In genomic region chr4:46639866-46640265, GRCm38 (mm10) we compare ENCODE assay signal across 19 mouse cellular contexts. TPM values are rescaled to one million over a fixed set of nuclear protein-coding genes. Genes with fewer than 3 reads are reported as not detected.
DNase-seq lines count a peak whose midpoint lies in the region; ATAC-seq lines count a peak whose summit lies in the region.
"Had no signal": no experiment of that assay in that cellular context is flagged by ENCODE, and none has a peak within 500 bp of the region (broad histone marks: within the 10 kb centered on the region; RNA-seq: fewer than 3 reads in every experiment).

No protein-coding gene starts in this region.

- H3K27ac ChIP-seq in midbrain, embryonic 11.5 days (ENCODE audit: low read depth, low read length): no peak overlapping the region
- no peak overlapping the region for H3K27ac ChIP-seq in midbrain, embryonic 16.5 days (ENCODE audit: low read length)
- no peak overlapping the region for H3K27ac ChIP-seq in limb, embryonic 10.5 days
- no peak overlapping the region for H3K27ac ChIP-seq in heart, embryonic 11.5 days (ENCODE audit: low read depth, low read length)
- H3K27ac ChIP-seq: forebrain, embryonic 10.5 days; heart, embryonic 10.5 days; hindbrain, embryonic 13.5 days; macrophage; midbrain, embryonic 12.5 days had no signal

- no peaks in the 10 kb centered on the region for H3K9me3 ChIP-seq in midbrain, embryonic 11.5 days (ENCODE audit: control insufficient read depth, low read length)
- no peaks in the 10 kb centered on the region for H3K9me3 ChIP-seq in midbrain, embryonic 16.5 days (replicated peaks; ENCODE audit: control insufficient read depth, low read length, poor library complexity, severe bottlenecking)
- H3K9me3 ChIP-seq in limb, embryonic 10.5 days (replicated peaks): no peaks in the 10 kb centered on the region
- no peaks in the 10 kb centered on the region for H3K9me3 ChIP-seq in heart, embryonic 11.5 days (replicated peaks; ENCODE audit: control insufficient read depth, low read length)
- H3K9me3 ChIP-seq: forebrain, embryonic 10.5 days; heart, embryonic 10.5 days; hindbrain, embryonic 13.5 days; midbrain, embryonic 12.5 days had no signal

- DNase-seq in adrenal gland, adult (ENCODE audit: inconsistent age in 2 of 2, low spot score in 1 of 2): peak; percentile 76 to 85
- no peak for DNase-seq in adrenal gland, adult 18-20 months (ENCODE audit: low spot score in 2 of 2)
- peak; percentile 31 for DNase-seq in midbrain, embryonic 11.5 days (ENCODE audit: low spot score, missing footprints)
- DNase-seq in adrenal gland, postnatal 36 days: peak; percentile 63 to 72
- no peak for DNase-seq in limb, embryonic 10.5 days (ENCODE audit: low spot score)
- DNase-seq: cerebellum, adult 9-10 months; gastrocnemius, postnatal 36 days; heart, postnatal 14 days; layer of hippocampus, postnatal 36 days; right cerebral cortex, postnatal 4 days; thymus, postnatal 4 days had no signal

- WGBS in midbrain, embryonic 11.5 days: 88% methylated on average over 8 of the region's 8 CpGs
- 86% methylated on average over 8 of the region's 8 CpGs for WGBS in midbrain, embryonic 16.5 days
- 88% methylated on average over 8 of the region's 8 CpGs for WGBS in limb, embryonic 10.5 days
- 68% methylated on average over 8 of the region's 8 CpGs for WGBS in heart, embryonic 11.5 days (ENCODE audit: insufficient replicate concordance)

- no peaks in the 10 kb centered on the region for H3K27me3 ChIP-seq in midbrain, embryonic 11.5 days (ENCODE audit: control insufficient read depth, insufficient read depth, low read length)
- no peaks in the 10 kb centered on the region for H3K27me3 ChIP-seq in midbrain, embryonic 16.5 days (ENCODE audit: control insufficient read depth, insufficient read depth, low read depth, low read length)
- H3K27me3 ChIP-seq in limb, embryonic 10.5 days (ENCODE audit: low read depth, poor library complexity, severe bottlenecking): no peaks in the 10 kb centered on the region
- no peaks in the 10 kb centered on the region; the same call in 1 of the 2 replicates for H3K27me3 ChIP-seq in heart, embryonic 11.5 days (ENCODE audit: control insufficient read depth, insufficient read depth, low read length)
- H3K27me3 ChIP-seq: hindbrain, embryonic 13.5 days; midbrain, embryonic 12.5 days had no signal

- ATAC-seq in midbrain, embryonic 11.5 days (ENCODE audit: low FRiP score): no peak
- no peak for ATAC-seq in midbrain, embryonic 16.5 days
- no peak for ATAC-seq in granulocyte monocyte progenitor cell, adult 5-6 weeks (replicated peaks; ENCODE audit: poor library complexity, severe bottlenecking)
- no peak for ATAC-seq in heart, embryonic 11.5 days (replicated peaks; ENCODE audit: insufficient number of reproducible peaks, low FRiP score, low TSS enrichment)

- H3K4me3 ChIP-seq in midbrain, embryonic 11.5 days (ENCODE audit: low read depth, low read length): no peak overlapping the region
- no peak overlapping the region for H3K4me3 ChIP-seq in midbrain, embryonic 16.5 days (ENCODE audit: low read depth, low read length)
- no peak overlapping the region for H3K4me3 ChIP-seq in limb, embryonic 10.5 days
- no peak overlapping the region for H3K4me3 ChIP-seq in heart, embryonic 11.5 days (ENCODE audit: low read depth, low read length)
- H3K4me3 ChIP-seq: forebrain, embryonic 10.5 days; heart, embryonic 10.5 days; hindbrain, embryonic 13.5 days; midbrain, embryonic 12.5 days had no signal

- no peak overlapping the region for H3K4me2 ChIP-seq in midbrain, embryonic 11.5 days
- no peak overlapping the region for H3K4me2 ChIP-seq in midbrain, embryonic 16.5 days (ENCODE audit: low read length)
- no peak overlapping the region for H3K4me2 ChIP-seq in heart, embryonic 11.5 days
- H3K4me2 ChIP-seq: hindbrain, embryonic 13.5 days; midbrain, embryonic 12.5 days had no signal

- H3K4me1 ChIP-seq in midbrain, embryonic 11.5 days (ENCODE audit: control insufficient read depth, insufficient read depth, low read length): peaks cover 3% of the 10 kb centered on the region; the same call in 1 of the 2 replicates
- no peaks in the 10 kb centered on the region for H3K4me1 ChIP-seq in midbrain, embryonic 16.5 days (ENCODE audit: control insufficient read depth, insufficient read depth, low read length)
- peaks cover 14% of the 10 kb centered on the region for H3K4me1 ChIP-seq in limb, embryonic 10.5 days
- H3K4me1 ChIP-seq in heart, embryonic 11.5 days (ENCODE audit: control insufficient read depth, insufficient read depth, low read length): no peaks in the 10 kb centered on the region
- H3K4me1 ChIP-seq: hindbrain, embryonic 13.5 days had no signal

- H3K9ac ChIP-seq in midbrain, embryonic 11.5 days (ENCODE audit: low read length): no peak overlapping the region
- H3K9ac ChIP-seq in midbrain, embryonic 16.5 days (ENCODE audit: low read depth, low read length): no peak overlapping the region
- no peak overlapping the region for H3K9ac ChIP-seq in heart, embryonic 11.5 days (ENCODE audit: low read depth, low read length)
- H3K9ac ChIP-seq: hindbrain, embryonic 13.5 days; midbrain, embryonic 12.5 days had no signal

- H3K36me3 ChIP-seq in midbrain, embryonic 11.5 days (ENCODE audit: control insufficient read depth, insufficient read depth, low read length): no peaks in the 10 kb centered on the region
- no peaks in the 10 kb centered on the region for H3K36me3 ChIP-seq in midbrain, embryonic 16.5 days (ENCODE audit: control insufficient read depth, insufficient read depth, low read length)
- no peaks in the 10 kb centered on the region for H3K36me3 ChIP-seq in limb, embryonic 10.5 days
- H3K36me3 ChIP-seq in heart, embryonic 11.5 days (ENCODE audit: control insufficient read depth, insufficient read depth, low read length): no peaks in the 10 kb centered on the region
- H3K36me3 ChIP-seq: forebrain, embryonic 10.5 days; heart, embryonic 10.5 days; hindbrain, embryonic 13.5 days; midbrain, embryonic 12.5 days had no signal

RNA-seq across cellular contexts. Expression of gene Tbc1d2, which starts 10.1 kb away (rescaled TPM):
- total RNA-seq in adrenal gland, adult 18-20 months (2021): 1 to 10 TPM; 1.4 to 3.3 TPM
- polyA plus RNA-seq in midbrain, embryonic 11.5 days (2014; fragmentation: Nextera tagmentation; extraction: Ambion mirVana): 0.43 and 0.60 TPM in 2 replicates
- polyA plus RNA-seq in midbrain, embryonic 16.5 days (2015; fragmentation: Nextera tagmentation; extraction: Ambion mirVana): 0.65 and 0.82 TPM in 2 replicates
- total RNA-seq in adrenal gland, postnatal 36 days (2021): 1 to 10 TPM; 2.4 to 2.7 TPM
- 1.2 and 1.8 TPM in 2 replicates for polyA plus RNA-seq in limb, embryonic 10.5 days (2016; fragmentation: Nextera tagmentation; extraction: Ambion mirVana)
- 5.4 and 8.7 TPM in 2 replicates for total RNA-seq in granulocyte monocyte progenitor cell, adult 5-6 weeks (2014; fragmentation: Nextera tagmentation)
- 4.4 and 6.8 TPM in 2 replicates for total RNA-seq in granulocyte monocyte progenitor cell, adult 5-6 weeks (2017)
- polyA plus RNA-seq in heart, embryonic 11.5 days (2014; fragmentation: Nextera tagmentation; extraction: Ambion mirVana): 0.11 and 0.30 TPM in 2 replicates

RNA-seq across cellular contexts. Expression of gene Coro2a, which starts 37.9 kb away (rescaled TPM):
- total RNA-seq in adrenal gland, adult 18-20 months (2021): 1 to 10 TPM; 2.1 to 2.6 TPM
- 2.2 TPM in 2 replicates for polyA plus RNA-seq in midbrain, embryonic 11.5 days (2014; fragmentation: Nextera tagmentation; extraction: Ambion mirVana)
- polyA plus RNA-seq in midbrain, embryonic 16.5 days (2015; fragmentation: Nextera tagmentation; extraction: Ambion mirVana): 7.4 and 8.2 TPM in 2 replicates
- 1 to 10 TPM; 2.5 to 3.1 TPM for total RNA-seq in adrenal gland, postnatal 36 days (2021)
- polyA plus RNA-seq in limb, embryonic 10.5 days (2016; fragmentation: Nextera tagmentation; extraction: Ambion mirVana): 2.1 and 2.2 TPM in 2 replicates
- total RNA-seq in granulocyte monocyte progenitor cell, adult 5-6 weeks (2014; fragmentation: Nextera tagmentation): 73.0 and 78.4 TPM in 2 replicates
- total RNA-seq in granulocyte monocyte progenitor cell, adult 5-6 weeks (2017): 22.0 and 28.4 TPM in 2 replicates
- 0.50 and 0.56 TPM in 2 replicates for polyA plus RNA-seq in heart, embryonic 11.5 days (2014; fragmentation: Nextera tagmentation; extraction: Ambion mirVana)

Comparison
In these comparisons a context has a peak if more than half of its experiments do, and no peak if none do; other contexts are left out.
1. DNase-seq: peak in adrenal gland, adult (2 of 2), midbrain, embryonic 11.5 days (single experiment) and adrenal gland, postnatal 36 days (2 of 2); none in adrenal gland, adult 18-20 months (0 of 2) and limb, embryonic 10.5 days (single experiment).